Mouse (Mus musculus): ENCODE results near the gene Cbx3. TPM values are rescaled to one million over a fixed set of nuclear protein-coding genes. Genes with fewer than 3 reads are reported as not detected.

Cbx3 gene
- total and polyA plus RNA-seq, 3 experiments = 5.3 to 97.3 (median 58.8) TPM

- peak; percentile 20 for DNase-seq
These were observed 54.3 kb downstream of the Cbx3 start for GRCm38 (mm10) chr6:51524321-51524931.

- no peak for DNase-seq
These were observed 54.8 kb downstream of the Cbx3 start for GRCm38 (mm10) chr6:51525001-51525400.

DNA sequence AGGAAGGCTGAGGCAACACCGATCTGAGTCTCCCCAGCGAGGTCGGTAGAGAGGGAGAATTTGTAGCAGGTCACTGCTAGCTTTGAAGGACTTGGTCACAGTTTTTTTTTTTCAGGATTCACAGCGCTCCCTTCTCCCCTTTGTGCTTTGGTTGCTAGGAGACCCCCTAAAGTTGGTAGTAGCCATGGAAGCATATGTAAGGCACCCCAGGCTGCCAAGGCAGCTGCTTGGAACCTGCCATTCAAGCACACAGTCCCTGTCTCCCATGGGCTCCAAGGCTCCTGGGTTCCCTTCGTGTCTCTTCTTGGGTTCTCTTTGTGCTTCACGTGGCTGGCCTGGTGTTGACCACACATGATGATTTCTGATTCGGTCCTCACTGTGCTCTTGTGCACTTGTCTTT is 59.3 kb downstream of the Cbx3 start:
- no peak for DNase-seq

Other genes starting within 250 kb of the Cbx3 start
- gene Nfe2l3, start 37.7 kb upstream of the Cbx3 start, total RNA-seq (2021) = under 1 TPM in 1 of 2 experiments, not detected in 1; 0.76 TPM
- 0.18 and 0.84 TPM in 2 replicates for gene Nfe2l3, start 37.7 kb upstream of the Cbx3 start, polyA plus RNA-seq (2012; rRNA removed)
- gene Hnrnpa2b1, start 466 bp upstream of the Cbx3 start, total RNA-seq (2021) = 100 to 1,000 TPM; 435 to 575 TPM
- 35.2 and 41.0 TPM in 2 replicates for gene Hnrnpa2b1, start 466 bp upstream of the Cbx3 start, polyA plus RNA-seq (2012; rRNA removed)
- gene Snx10, start 53.5 kb downstream of the Cbx3 start, total RNA-seq (2021) = 10 to 100 TPM; 36.2 to 69.2 TPM
- 0.81 and 0.95 TPM in 2 replicates for gene Snx10, start 53.5 kb downstream of the Cbx3 start, polyA plus RNA-seq (2012; rRNA removed)

Data from adrenal gland, adult 2 months (tissue).